Mouse (Mus musculus) R1 (cell line): ENCODE results near the gene Ddx19b.
A peak's percentile ranks its signal among the peaks of the same experiment; 100 is the strongest.

Experiments used
- DNase-seq: peaks from one replicate; pipeline ENCODE4 v3.0.0-alpha.2; 2018; ENCODE audit warnings: low read depth, low spot score

Gene Ddx19b

DNA sequence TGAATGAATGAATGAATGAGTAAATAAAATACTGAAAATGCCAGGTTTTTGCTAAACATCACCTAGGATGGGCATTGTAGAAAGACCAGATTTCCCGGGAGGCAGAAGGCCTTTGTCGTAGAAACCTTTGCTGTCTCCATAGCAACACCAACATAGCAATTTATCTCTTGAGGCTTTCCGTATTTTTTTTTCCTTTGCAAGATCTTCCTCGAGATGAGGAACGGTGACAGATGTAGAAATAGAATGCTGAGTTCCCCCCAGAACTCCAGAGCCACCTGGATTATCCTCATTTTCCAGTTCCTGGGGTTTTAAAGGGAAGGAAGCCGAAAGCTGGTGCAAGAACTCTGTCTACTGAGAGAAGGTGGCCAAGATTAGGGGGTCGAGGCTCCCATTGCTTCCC lies 66.9 kb downstream of the Ddx19b start:
- no peak for DNase-seq

- DNase-seq, result no peak
These were observed 68.5 kb downstream of the Ddx19b start for GRCm38 (mm10) chr8:110963051-110963450.

DNA sequence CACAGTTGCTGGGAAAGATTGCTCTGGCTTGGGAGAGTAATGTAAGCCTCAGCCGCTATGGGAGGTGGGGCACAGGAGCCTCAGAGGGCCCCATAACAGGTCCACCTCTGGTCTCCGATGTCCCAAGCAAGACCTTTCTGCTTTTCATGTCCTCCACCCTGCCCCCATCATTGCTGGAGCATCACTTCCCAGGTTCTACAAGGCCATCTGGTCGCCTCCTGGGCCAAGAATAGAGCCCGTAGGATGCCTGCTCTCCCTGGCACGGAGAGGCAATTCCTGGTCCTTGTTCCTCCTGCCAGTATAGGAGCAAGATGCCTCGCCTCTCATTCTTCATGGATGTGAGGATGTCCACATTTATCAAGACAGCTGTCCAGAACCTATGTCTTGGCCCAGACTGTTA lies 71.6 kb downstream of the Ddx19b start:
- DNase-seq, result no peak

GRCm38 (mm10) chr8:110959071-110959780 lies 72.3 kb downstream of the Ddx19b start:
- no peak for DNase-seq

DNA sequence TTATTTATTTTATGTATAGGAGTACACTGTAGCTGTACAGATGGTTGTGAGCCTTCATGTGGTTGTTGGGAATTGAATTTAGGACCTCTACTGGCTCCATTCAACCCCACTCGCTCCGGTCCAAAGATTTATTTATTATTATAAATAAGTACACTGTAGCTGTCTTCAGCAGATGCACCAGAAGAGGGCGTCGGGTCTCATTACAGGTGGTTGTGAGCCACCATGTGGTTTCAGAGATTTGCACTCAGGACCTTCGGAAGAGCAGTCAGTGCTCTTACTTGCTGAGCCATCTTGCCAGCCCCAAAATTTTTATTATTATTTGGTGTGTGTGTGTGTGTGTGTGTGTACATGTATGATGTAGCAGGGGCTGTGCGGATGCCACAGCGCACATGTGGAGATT lies 73.0 kb downstream of the Ddx19b start:
- peak; percentile 31 for DNase-seq

GRCm38 (mm10) chr8:110958135-110958534 lies 73.4 kb downstream of the Ddx19b start:
- DNase-seq, result no peak

DNA sequence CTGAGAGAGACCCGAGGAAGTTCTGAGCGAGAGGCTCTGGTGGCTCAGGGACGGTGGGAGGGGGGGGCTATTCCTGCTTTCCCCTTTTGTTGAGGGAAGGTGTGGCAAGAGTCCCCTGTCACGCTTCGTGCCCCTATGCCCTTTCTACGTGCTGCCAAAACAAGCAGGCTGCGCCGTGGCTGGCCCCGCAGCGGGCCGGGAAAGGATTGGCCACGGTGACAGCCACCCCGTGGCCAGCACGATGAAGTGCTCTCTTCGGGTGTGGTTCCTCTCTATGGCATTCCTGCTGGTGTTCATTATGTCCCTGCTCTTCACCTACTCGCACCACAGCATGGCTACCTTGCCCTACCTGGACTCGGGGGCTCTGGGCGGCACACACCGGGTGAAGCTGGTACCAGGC lies 74.1 kb downstream of the Ddx19b start:
- DNase-seq, result peak; percentile 33

- DNase-seq, result no peak
These were observed 74.7 kb downstream of the Ddx19b start for GRCm38 (mm10) chr8:110956619-110957450.

GRCm38 (mm10) chr8:110954776-110955175 lies 76.8 kb downstream of the Ddx19b start:
- DNase-seq, result no peak
